Mouse (Mus musculus) neural tube, embryonic 15.5 days (tissue): ENCODE results near the gene Iqcf1. TPM values are rescaled to one million over a fixed set of nuclear protein-coding genes. Genes with fewer than 3 reads are reported as not detected.

Source experiments
- ATAC-seq: fragments of 200-750 bp; cut with Nextera tagmentation; 2 replicates; pipeline ENCODE4 v1.8.0; 2017; ENCODE audit warnings: mild to moderate bottlenecking, moderate TSS enrichment, moderate library complexity; ENCODE audit not compliant: low FRiP score
- H3K27ac ChIP-seq: fragments of 300-500 bp; sonication (generic); replicated peaks from 2 replicates; pipeline ENCODE4 v1.5.1; 2015; ENCODE audit warnings: mild to moderate bottlenecking, inconsistent platforms
- H3K27me3 ChIP-seq: fragments of 300-500 bp; sonication (generic); replicated peaks from 2 replicates; pipeline ENCODE4 v1.6.1; 2015; ENCODE audit warnings: inconsistent platforms
- H3K36me3 ChIP-seq: fragments of 300-500 bp; sonication (generic); 2 replicates; pipeline ENCODE4 v1.6.1; 2015; ENCODE audit warnings: inconsistent platforms
- H3K4me1 ChIP-seq: fragments of 300-500 bp; sonication (generic); 2 replicates; pipeline ENCODE4 v1.6.1; 2015; ENCODE audit warnings: inconsistent platforms
- H3K4me2 ChIP-seq: fragments of 300-500 bp; sonication (generic); 2 replicates; pipeline ENCODE4 v1.6.1; 2015; ENCODE audit warnings: inconsistent platforms, mild to moderate bottlenecking, moderate library complexity
- H3K4me3 ChIP-seq: fragments of 300-500 bp; sonication (generic); replicated peaks from 2 replicates; pipeline ENCODE4 v1.5.1; 2015; ENCODE audit warnings: mild to moderate bottlenecking, inconsistent platforms
- H3K9ac ChIP-seq: fragments of 300-500 bp; sonication (generic); replicated peaks from 2 replicates; pipeline ENCODE4 v1.6.1; 2015; ENCODE audit warnings: mild to moderate bottlenecking, inconsistent platforms
- H3K9me3 ChIP-seq: fragments of 300-500 bp; sonication (generic); replicated peaks from 2 replicates; pipeline ENCODE4 v1.6.1; 2016; ENCODE audit warnings: inconsistent platforms
- WGBS: fragments of 180-500 bp; shearing (Covaris S2); methylation state at CpG from one replicate; pipeline ENCODE4 v1.1.7; 2015; ENCODE audit warnings: mixed read lengths; 5-methylcytosine and 5-hydroxymethylcytosine counted together
- polyA plus RNA-seq: library from polyadenylated mRNA; unstranded; fragments of >200 nt; fragmentation: Nextera tagmentation; extraction: Ambion mirVana; gene quantifications from 2 replicates; pipeline ENCODE4 v1.2.1, GENCODE M21; 2015

The Iqcf1 gene
- polyA plus RNA-seq, 1 experiment from 2014 or later: not detected

DNA sequence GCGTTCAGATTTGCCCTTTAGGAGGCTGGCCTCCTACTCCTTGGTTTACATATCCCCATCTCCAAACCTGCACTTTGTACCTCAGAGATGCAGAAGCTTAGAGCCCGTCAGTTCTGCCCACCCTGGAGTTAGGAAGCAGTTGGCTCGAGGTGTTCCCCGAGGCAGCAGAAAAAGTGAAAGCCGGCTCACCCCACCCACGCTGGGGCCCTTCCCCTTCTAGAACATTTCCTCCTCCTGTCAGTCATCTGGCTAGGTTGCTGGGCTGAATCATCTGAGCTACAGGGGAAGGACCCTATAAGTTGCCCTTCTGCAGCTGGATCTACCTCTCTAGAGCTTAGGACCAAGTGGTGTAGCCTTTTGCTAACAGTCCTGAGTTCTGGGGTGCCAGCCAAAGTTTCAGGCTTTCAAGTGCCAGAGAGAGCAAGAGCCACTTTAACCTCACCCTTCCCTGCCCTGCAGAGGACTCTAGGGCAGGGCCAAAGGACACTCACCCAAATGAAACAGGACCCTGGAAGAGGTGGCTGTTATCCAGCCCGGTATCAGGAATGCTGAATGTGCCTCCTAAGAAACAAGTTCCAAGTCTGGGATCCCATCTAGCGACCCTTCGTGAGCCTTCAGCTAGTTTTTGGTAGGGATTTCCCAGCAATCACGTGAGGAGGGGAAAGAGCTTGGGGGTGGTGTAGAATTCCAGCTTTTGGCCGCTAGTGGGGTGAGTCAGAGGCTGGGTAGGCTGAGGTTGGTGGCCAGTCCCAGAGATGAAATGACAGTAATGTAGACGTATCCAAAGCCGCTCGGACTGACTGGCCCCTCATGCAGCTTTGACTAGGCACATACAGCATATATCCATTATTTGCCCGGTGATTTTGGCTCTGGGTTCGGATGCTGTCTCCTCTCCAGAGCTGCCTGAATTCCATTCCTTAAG is 23.5 kb upstream of the Iqcf1 start:
- H3K4me3 ChIP-seq: peak overlapping the region; percentile 89; the same call in 1 of the 2 replicates
- no peaks in the 10 kb centered on the region for H3K9me3 ChIP-seq
- peak overlapping the region; percentile 41 for H3K4me2 ChIP-seq
- H3K4me1 ChIP-seq: peaks cover 44% of the 10 kb centered on the region
- WGBS: 37% methylated on average over 16 of the region's 16 CpGs
- H3K27me3 ChIP-seq: no peaks in the 10 kb centered on the region
- H3K9ac ChIP-seq: 0 out of 2 replicates have a peak overlapping the region, but pooled peaks have one; percentile 6
- no peak; the same call in 1 of the 2 replicates for ATAC-seq
- H3K36me3 ChIP-seq: peaks cover 10% of the 10 kb centered on the region
- peak overlapping the region; percentile 43 for H3K27ac ChIP-seq

- no peaks in the 10 kb centered on the region for H3K9me3 ChIP-seq
- peak within 1 kb of the TSS; percentile 43 for H3K27ac ChIP-seq
- WGBS: under 1% methylated on average over 41 of the region's 41 CpGs
- peaks cover 16% of the 10 kb centered on the region for H3K36me3 ChIP-seq
- peak within 1 kb of the TSS; percentile 62 for H3K9ac ChIP-seq
- ATAC-seq: peak; percentile 97
- H3K4me2 ChIP-seq: peak within 1 kb of the TSS; percentile 96
- H3K4me3 ChIP-seq: peak within 1 kb of the TSS; percentile 89
- H3K4me1 ChIP-seq: peaks cover 44% of the 10 kb centered on the region
- H3K27me3 ChIP-seq: no peaks in the 10 kb centered on the region
Observed at GRCm38 (mm10) chr9:106476924-106477484, 22.8 kb upstream of the Iqcf1 start, which contains the start of gene Parp3. Parp3 (minus strand) TSS chr9:106476949.

DNA sequence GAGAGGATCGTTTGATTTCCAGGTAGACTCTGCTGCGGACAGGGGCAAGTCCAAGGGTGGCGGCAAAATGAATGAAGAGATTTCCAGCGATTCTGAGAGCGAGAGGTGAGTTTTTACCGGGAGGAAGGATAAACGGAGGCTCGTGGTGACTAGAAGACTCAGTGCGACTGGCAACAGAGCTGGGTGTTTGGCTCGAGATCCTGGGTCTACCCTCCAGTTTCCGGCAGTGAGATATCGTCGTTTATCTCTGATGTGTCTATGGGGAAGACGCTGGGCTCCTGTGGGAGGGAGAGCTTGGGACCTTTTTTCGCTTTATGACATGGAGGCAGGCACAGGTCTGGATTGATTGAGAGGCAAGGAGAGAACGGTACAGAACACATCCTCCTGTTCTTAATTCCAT is 22.1 kb upstream of the Iqcf1 start:
- Histone ChIP-seq H3K4me1 (peaks cover 44% of the 10 kb centered on the region), H3K36me3 (peaks cover 19% of the 10 kb centered on the region), H3K4me3 (peak overlapping the region; percentile 89), H3K9me3 (no peaks in the 10 kb centered on the region), H3K27ac (peak overlapping the region; percentile 37; the same call in 1 of the 2 replicates), H3K9ac (peak overlapping the region; percentile 62), H3K4me2 (peak overlapping the region; percentile 96), H3K27me3 (no peaks in the 10 kb centered on the region)
- WGBS: 5% methylated on average over 16 of the region's 16 CpGs
- no peak for ATAC-seq

- no peaks in the 10 kb centered on the region for H3K27me3 ChIP-seq
- peak overlapping the region; percentile 62 for H3K9ac ChIP-seq
- peak overlapping the region; percentile 96 for H3K4me2 ChIP-seq
- no peaks in the 10 kb centered on the region for H3K9me3 ChIP-seq
- H3K4me3 ChIP-seq: peak overlapping the region; percentile 89
- peaks cover 23% of the 10 kb centered on the region for H3K36me3 ChIP-seq
- peaks cover 44% of the 10 kb centered on the region for H3K4me1 ChIP-seq
- no peak for ATAC-seq
- H3K27ac ChIP-seq: no peak overlapping the region
- 85% methylated on average over 9 of the region's 9 CpGs for WGBS
Observed at GRCm38 (mm10) chr9:106478101-106478500, 21.7 kb upstream of the Iqcf1 start.

- Histone ChIP-seq H3K9ac (no peak overlapping the region), H3K4me2 (no peak overlapping the region), H3K4me1 (peaks cover 31% of the 10 kb centered on the region), H3K9me3 (no peaks in the 10 kb centered on the region), H3K4me3 (no peak overlapping the region), H3K27me3 (no peaks in the 10 kb centered on the region), H3K27ac (no peak overlapping the region), H3K36me3 (peaks cover 47% of the 10 kb centered on the region)
- ATAC-seq: no peak
- 90% methylated on average over 7 of the region's 7 CpGs for WGBS
Observed at GRCm38 (mm10) chr9:106480541-106480940, 19.2 kb upstream of the Iqcf1 start.

GRCm38 (mm10) chr9:106481075-106481474 is 18.7 kb upstream of the Iqcf1 start:
- Histone ChIP-seq H3K9ac (no peak overlapping the region), H3K4me1 (peaks cover 28% of the 10 kb centered on the region), H3K36me3 (peaks cover 52% of the 10 kb centered on the region), H3K9me3 (no peaks in the 10 kb centered on the region), H3K27ac (no peak overlapping the region), H3K4me3 (no peak overlapping the region), H3K4me2 (no peak overlapping the region), H3K27me3 (no peaks in the 10 kb centered on the region)
- WGBS: 96% methylated on average over 15 of the region's 15 CpGs
- ATAC-seq: no peak

GRCm38 (mm10) chr9:106481676-106482075 is 18.1 kb upstream of the Iqcf1 start:
- ATAC-seq: no peak
- no peak overlapping the region for H3K4me2 ChIP-seq
- H3K9me3 ChIP-seq: no peaks in the 10 kb centered on the region
- WGBS: 88% methylated on average over 13 of the region's 13 CpGs
- H3K4me1 ChIP-seq: peaks cover 22% of the 10 kb centered on the region
- H3K9ac ChIP-seq: no peak overlapping the region
- H3K27me3 ChIP-seq: no peaks in the 10 kb centered on the region
- H3K27ac ChIP-seq: no peak overlapping the region
- no peak overlapping the region for H3K4me3 ChIP-seq
- peaks cover 57% of the 10 kb centered on the region for H3K36me3 ChIP-seq

- 89% methylated on average over 17 of the region's 17 CpGs for WGBS
- H3K4me2 ChIP-seq: no peak overlapping the region
- H3K4me3 ChIP-seq: no peak overlapping the region
- peaks cover 18% of the 10 kb centered on the region for H3K4me1 ChIP-seq
- H3K9ac ChIP-seq: no peak overlapping the region
- no peak for ATAC-seq
- H3K27ac ChIP-seq: no peak overlapping the region
- H3K27me3 ChIP-seq: no peaks in the 10 kb centered on the region
- H3K36me3 ChIP-seq: peaks cover 57% of the 10 kb centered on the region
- H3K9me3 ChIP-seq: no peaks in the 10 kb centered on the region
Observed at GRCm38 (mm10) chr9:106482578-106483115, 17.1 kb upstream of the Iqcf1 start.

DNA sequence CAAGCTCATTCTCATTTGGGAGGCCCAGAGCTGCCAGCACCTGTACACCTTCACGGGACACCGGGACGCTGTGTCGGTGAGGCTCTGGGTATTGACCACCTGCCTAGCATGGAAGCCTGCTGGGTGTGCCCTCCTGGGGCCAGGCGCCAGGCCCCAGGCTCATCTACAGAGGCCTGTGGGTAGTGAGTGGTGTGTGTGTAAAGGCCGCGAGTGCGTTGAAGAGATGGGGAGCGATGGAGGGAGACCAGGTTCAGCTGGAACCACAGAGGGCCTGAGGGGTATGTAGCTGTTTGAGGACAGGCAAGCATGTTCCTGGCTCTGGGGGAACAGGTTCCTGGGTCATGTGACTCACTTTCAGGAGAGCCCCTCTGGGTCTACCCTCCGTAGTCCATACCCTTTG is 16.6 kb upstream of the Iqcf1 start:
- H3K27me3 ChIP-seq: no peaks in the 10 kb centered on the region
- peaks cover 14% of the 10 kb centered on the region for H3K4me1 ChIP-seq
- peaks cover 57% of the 10 kb centered on the region for H3K36me3 ChIP-seq
- H3K9ac ChIP-seq: no peak overlapping the region
- no peak for ATAC-seq
- no peak overlapping the region for H3K27ac ChIP-seq
- no peak overlapping the region for H3K4me3 ChIP-seq
- H3K4me2 ChIP-seq: no peak overlapping the region
- H3K9me3 ChIP-seq: no peaks in the 10 kb centered on the region
- 99% methylated on average over 10 of the region's 10 CpGs for WGBS

DNA sequence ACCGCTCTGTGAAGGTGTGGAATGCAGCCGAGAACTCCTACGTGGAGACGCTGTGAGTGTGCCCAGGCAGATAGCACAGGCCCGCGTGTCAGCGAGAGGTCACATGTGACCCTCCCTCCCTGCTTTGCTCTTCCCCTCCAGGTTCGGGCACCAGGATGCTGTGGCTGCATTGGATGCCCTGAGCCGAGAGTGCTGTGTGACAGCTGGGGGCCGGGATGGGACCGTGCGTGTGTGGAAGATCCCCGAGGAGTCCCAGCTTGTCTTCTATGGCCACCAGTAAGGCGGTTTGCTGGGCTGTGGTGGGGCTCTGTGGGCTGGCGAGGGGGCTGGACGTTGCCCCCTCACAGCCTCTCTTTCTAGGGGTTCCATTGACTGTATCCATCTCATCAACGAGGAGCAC is 16.2 kb upstream of the Iqcf1 start:
- no peak overlapping the region for H3K9ac ChIP-seq
- WGBS: 91% methylated on average over 17 of the region's 17 CpGs
- peaks cover 9% of the 10 kb centered on the region for H3K4me1 ChIP-seq
- no peak for ATAC-seq
- H3K9me3 ChIP-seq: no peaks in the 10 kb centered on the region
- no peak overlapping the region for H3K4me2 ChIP-seq
- H3K4me3 ChIP-seq: no peak overlapping the region
- no peaks in the 10 kb centered on the region for H3K27me3 ChIP-seq
- no peak overlapping the region for H3K27ac ChIP-seq
- H3K36me3 ChIP-seq: peaks cover 57% of the 10 kb centered on the region

- H3K9ac ChIP-seq: no peak overlapping the region
- H3K9me3 ChIP-seq: no peaks in the 10 kb centered on the region
- no peaks in the 10 kb centered on the region for H3K27me3 ChIP-seq
- no peaks in the 10 kb centered on the region for H3K4me1 ChIP-seq
- no peak overlapping the region for H3K4me3 ChIP-seq
- ATAC-seq: no peak
- 83% methylated on average over 10 of the region's 10 CpGs for WGBS
- peaks cover 57% of the 10 kb centered on the region for H3K36me3 ChIP-seq
- H3K27ac ChIP-seq: no peak overlapping the region
- H3K4me2 ChIP-seq: no peak overlapping the region
Observed at GRCm38 (mm10) chr9:106485076-106485475, 14.7 kb upstream of the Iqcf1 start.
